Mouse (Mus musculus): ENCODE results near the gene Plekhg3. TPM values are rescaled to one million over a fixed set of nuclear protein-coding genes. Genes with fewer than 3 reads are reported as not detected.

The Plekhg3 gene
- polyA plus RNA-seq, 1 experiment, result 11.2 TPM

GRCm38 (mm10) chr12:76578465-76578864 is 47.8 kb downstream of the Plekhg3 start:
- no peak overlapping the region for H3ac ChIP-seq (ENCODE audit: control insufficient read depth, insufficient read length)
- no peaks in the 10 kb centered on the region for H3K79me2 ChIP-seq (ENCODE audit: control insufficient read depth, insufficient read depth)
- H3K36me3 ChIP-seq (ENCODE audit: control insufficient read depth, insufficient read depth), result peaks cover 6% of the 10 kb centered on the region
- H3K4me2 ChIP-seq (ENCODE audit: low read depth), result no peak overlapping the region
- H3K4me3 ChIP-seq, result no peak overlapping the region
- no peaks in the 10 kb centered on the region for H3K27me3 ChIP-seq (ENCODE audit: control insufficient read depth, insufficient read depth, insufficient read length)
- TF ChIP-seq POLR2AphosphoS2 (IDR thresholded peaks at IDR 0.05; ENCODE audit: insufficient read length, low read depth), result no peak

- H3ac ChIP-seq (ENCODE audit: control insufficient read depth, insufficient read length), result no peak overlapping the region
- no peak for TF ChIP-seq SRF (IDR thresholded peaks at IDR 0.05; ENCODE audit: control insufficient read depth, insufficient read length, low read depth)
- no peak for TF ChIP-seq TCF12 (IDR thresholded peaks at IDR 0.05; ENCODE audit: insufficient read depth, poor library complexity, severe bottlenecking)
- TF ChIP-seq REST (IDR thresholded peaks at IDR 0.05; ENCODE audit: insufficient read depth, insufficient read length), result no peak
- TF ChIP-seq POLR2A (IDR thresholded peaks at IDR 0.05; ENCODE audit: insufficient read length, low read depth), result no peak
- no peak for TF ChIP-seq MYOD1 (IDR thresholded peaks at IDR 0.05; ENCODE audit: control insufficient read depth in 1 of 3, insufficient read length in 2 of 3, low read depth in 2 of 3)
- no peak for TF ChIP-seq CEBPB (IDR thresholded peaks at IDR 0.05; ENCODE audit: insufficient read depth, poor library complexity, severe bottlenecking)
- TF ChIP-seq USF1 (IDR thresholded peaks at IDR 0.05; ENCODE audit: low read depth), result no peak
- TF ChIP-seq MYOG (IDR thresholded peaks at IDR 0.05; ENCODE audit: control insufficient read depth in 1 of 3, insufficient read depth in 1 of 3, insufficient read length in 2 of 3, low read depth in 2 of 3), result no peak
- TF ChIP-seq MAX (IDR thresholded peaks at IDR 0.05; ENCODE audit: low read depth), result no peak
- no peak for TF ChIP-seq POLR2AphosphoS2 (IDR thresholded peaks at IDR 0.05; ENCODE audit: insufficient read length, low read depth)
- H3K27me3 ChIP-seq (ENCODE audit: control insufficient read depth, insufficient read depth, insufficient read length), result no peaks in the 10 kb centered on the region
- H3K4me3 ChIP-seq, result no peak overlapping the region
- H3K4me2 ChIP-seq (ENCODE audit: low read depth), result no peak overlapping the region
- no peaks in the 10 kb centered on the region for H3K36me3 ChIP-seq (ENCODE audit: control insufficient read depth, insufficient read depth)
- H3K79me2 ChIP-seq (ENCODE audit: control insufficient read depth, insufficient read depth), result no peaks in the 10 kb centered on the region
These were observed 49.1 kb downstream of the Plekhg3 start for GRCm38 (mm10) chr12:76579806-76580205.

GRCm38 (mm10) chr12:76582139-76582538 is 51.4 kb downstream of the Plekhg3 start:
- no peak overlapping the region for H3K4me3 ChIP-seq
- no peak overlapping the region for H3K4me2 ChIP-seq (ENCODE audit: low read depth)
- no peak overlapping the region for H3ac ChIP-seq (ENCODE audit: control insufficient read depth, insufficient read length)
- TF ChIP-seq SRF (IDR thresholded peaks at IDR 0.05; ENCODE audit: control insufficient read depth, insufficient read length, low read depth) (no peak), E2F4 (IDR thresholded peaks at IDR 0.05; ENCODE audit: insufficient read depth) (no peak), MYOD1 (IDR thresholded peaks at IDR 0.05; ENCODE audit: control insufficient read depth in 1 of 3, insufficient read length in 2 of 3, low read depth in 2 of 3) (no peak), CEBPB (IDR thresholded peaks at IDR 0.05; ENCODE audit: insufficient read depth, poor library complexity, severe bottlenecking) (no peak), TCF12 (IDR thresholded peaks at IDR 0.05; ENCODE audit: insufficient read depth, poor library complexity, severe bottlenecking) (no peak), MAX (IDR thresholded peaks at IDR 0.05; ENCODE audit: low read depth) (no peak)
- H3K27me3 ChIP-seq (ENCODE audit: control insufficient read depth, insufficient read depth, insufficient read length), result no peaks in the 10 kb centered on the region
- H3K36me3 ChIP-seq (ENCODE audit: control insufficient read depth, insufficient read depth), result no peaks in the 10 kb centered on the region
- no peaks in the 10 kb centered on the region for H3K79me2 ChIP-seq (ENCODE audit: control insufficient read depth, insufficient read depth)

GRCm38 (mm10) chr12:76582841-76583240 is 52.1 kb downstream of the Plekhg3 start:
- Histone ChIP-seq H3ac (ENCODE audit: control insufficient read depth, insufficient read length) (no peak overlapping the region), H3K79me2 (ENCODE audit: control insufficient read depth, insufficient read depth) (no peaks in the 10 kb centered on the region), H3K36me3 (ENCODE audit: control insufficient read depth, insufficient read depth) (no peaks in the 10 kb centered on the region), H3K4me2 (ENCODE audit: low read depth) (no peak overlapping the region), H3K27me3 (ENCODE audit: control insufficient read depth, insufficient read depth, insufficient read length) (no peaks in the 10 kb centered on the region), H3K4me3 (no peak overlapping the region)
- TF ChIP-seq POLR2AphosphoS2 (IDR thresholded peaks at IDR 0.05; ENCODE audit: insufficient read length, low read depth) (peak; percentile 58), USF1 (IDR thresholded peaks at IDR 0.05; ENCODE audit: low read depth) (no peak)

- H3ac ChIP-seq (ENCODE audit: control insufficient read depth, insufficient read length), result no peak overlapping the region
- no peaks in the 10 kb centered on the region for H3K79me2 ChIP-seq (ENCODE audit: control insufficient read depth, insufficient read depth)
- no peak overlapping the region for H3K4me3 ChIP-seq
- H3K36me3 ChIP-seq (ENCODE audit: control insufficient read depth, insufficient read depth), result no peaks in the 10 kb centered on the region
- TF ChIP-seq SRF (IDR thresholded peaks at IDR 0.05; ENCODE audit: control insufficient read depth, insufficient read length, low read depth), result no peak
- TF ChIP-seq MYOD1 (IDR thresholded peaks at IDR 0.05; ENCODE audit: control insufficient read depth in 1 of 3, insufficient read length in 2 of 3, low read depth in 2 of 3), result no peak
- no peak for TF ChIP-seq POLR2A (IDR thresholded peaks at IDR 0.05; ENCODE audit: insufficient read length, low read depth)
- no peak for TF ChIP-seq E2F4 (IDR thresholded peaks at IDR 0.05; ENCODE audit: insufficient read depth)
- no peak for TF ChIP-seq TCF3 (IDR thresholded peaks at IDR 0.05; ENCODE audit: insufficient read length, low read depth)
- no peak for TF ChIP-seq REST (IDR thresholded peaks at IDR 0.05; ENCODE audit: insufficient read depth, insufficient read length)
- no peak for TF ChIP-seq MAX (IDR thresholded peaks at IDR 0.05; ENCODE audit: low read depth)
- TF ChIP-seq MYOG (IDR thresholded peaks at IDR 0.05; ENCODE audit: control insufficient read depth in 1 of 3, insufficient read depth in 1 of 3, insufficient read length in 2 of 3, low read depth in 2 of 3), result no peak
- no peak for TF ChIP-seq CEBPB (IDR thresholded peaks at IDR 0.05; ENCODE audit: insufficient read depth, poor library complexity, severe bottlenecking)
- TF ChIP-seq TCF12 (IDR thresholded peaks at IDR 0.05; ENCODE audit: insufficient read depth, poor library complexity, severe bottlenecking), result no peak
- TF ChIP-seq USF1 (IDR thresholded peaks at IDR 0.05; ENCODE audit: low read depth), result no peak
- TF ChIP-seq POLR2AphosphoS2 (IDR thresholded peaks at IDR 0.05; ENCODE audit: insufficient read length, low read depth), result no peak
- no peaks in the 10 kb centered on the region for H3K27me3 ChIP-seq (ENCODE audit: control insufficient read depth, insufficient read depth, insufficient read length)
- no peak overlapping the region for H3K4me2 ChIP-seq (ENCODE audit: low read depth)
These were observed 52.8 kb downstream of the Plekhg3 start for GRCm38 (mm10) chr12:76583454-76583853.
